ENCODE assay signal across 8 mouse cellular contexts in genomic region chr3:34795103-34795983, GRCm38 (mm10).
DNase-seq lines count a peak whose midpoint lies in the region; ATAC-seq lines count a peak whose summit lies in the region.

No protein-coding gene starts in this region.

- no peaks in the 10 kb centered on the region for H3K9me3 ChIP-seq in heart, embryonic 12.5 days (replicated peaks)
- no peaks in the 10 kb centered on the region for H3K9me3 ChIP-seq in limb, embryonic 13.5 days
- no peaks in the 10 kb centered on the region for H3K9me3 ChIP-seq in neural tube, embryonic 12.5 days

- peak overlapping the region; percentile 72 for H3K4me2 ChIP-seq in heart, embryonic 12.5 days
- peak overlapping the region; percentile 66 for H3K4me2 ChIP-seq in limb, embryonic 13.5 days (replicated peaks)
- peak overlapping the region; percentile 57 for H3K4me2 ChIP-seq in neural tube, embryonic 12.5 days (replicated peaks)

- H3K36me3 ChIP-seq in heart, embryonic 12.5 days: no peaks in the 10 kb centered on the region
- no peaks in the 10 kb centered on the region for H3K36me3 ChIP-seq in limb, embryonic 13.5 days
- H3K36me3 ChIP-seq in neural tube, embryonic 12.5 days: no peaks in the 10 kb centered on the region

- H3K9ac ChIP-seq in heart, embryonic 12.5 days: 0 out of 2 replicates have a peak overlapping the region, but pooled peaks have one; percentile 50
- no peak overlapping the region for H3K9ac ChIP-seq in limb, embryonic 13.5 days
- no peak overlapping the region for H3K9ac ChIP-seq in neural tube, embryonic 12.5 days

- no peak overlapping the region for H3K27ac ChIP-seq in heart, embryonic 12.5 days (ENCODE audit: poor library complexity, severe bottlenecking)
- H3K27ac ChIP-seq in limb, embryonic 13.5 days: no peak overlapping the region
- no peak overlapping the region for H3K27ac ChIP-seq in neural tube, embryonic 12.5 days

- WGBS in heart, embryonic 12.5 days: 22% methylated on average over 23 of the region's 23 CpGs
- 19% methylated on average over 23 of the region's 23 CpGs for WGBS in limb, embryonic 13.5 days
- 24% methylated on average over 23 of the region's 23 CpGs for WGBS in neural tube, embryonic 12.5 days

- peaks cover 10% of the 10 kb centered on the region; the same call in 1 of the 2 replicates for H3K4me1 ChIP-seq in heart, embryonic 12.5 days (replicated peaks)
- H3K4me1 ChIP-seq in limb, embryonic 13.5 days: peaks cover 9% of the 10 kb centered on the region
- H3K4me1 ChIP-seq in neural tube, embryonic 12.5 days: peaks cover 12% of the 10 kb centered on the region; the same call in 1 of the 2 replicates

- peak; percentile 26 for DNase-seq in gastrocnemius, postnatal 10 days
- DNase-seq in gastrocnemius, adult 18-20 months (ENCODE audit: low spot score): no peak
- peak; percentile 91 for DNase-seq in ZHBTc4 (ENCODE audit: low read depth, low spot score)

- H3K4me3 ChIP-seq in heart, embryonic 12.5 days: peak overlapping the region; percentile 44
- H3K4me3 ChIP-seq in limb, embryonic 13.5 days: peak overlapping the region; percentile 40
- H3K4me3 ChIP-seq in neural tube, embryonic 12.5 days: peak overlapping the region; percentile 13

- peaks cover 8% of the 10 kb centered on the region for H3K27me3 ChIP-seq in heart, embryonic 12.5 days (replicated peaks)
- peaks cover 22% of the 10 kb centered on the region for H3K27me3 ChIP-seq in limb, embryonic 13.5 days
- no peaks in the 10 kb centered on the region; the same call in 1 of the 2 replicates for H3K27me3 ChIP-seq in neural tube, embryonic 12.5 days (replicated peaks)

- ATAC-seq in heart, embryonic 12.5 days (ENCODE audit: insufficient number of reproducible peaks, low FRiP score): peak; percentile 72
- ATAC-seq in limb, embryonic 13.5 days (ENCODE audit: low FRiP score, low read depth): peak; percentile 96
- peak; percentile 72; the same call in 1 of the 2 replicates for ATAC-seq in neural tube, embryonic 12.5 days (ENCODE audit: low FRiP score, low read depth)
- ATAC-seq in erythroblast, adult 5-6 weeks (replicated peaks; ENCODE audit: low FRiP score, poor library complexity, severe bottlenecking): no peak
- no peak for ATAC-seq in megakaryocyte-erythroid progenitor cell, adult 5-6 weeks (replicated peaks; ENCODE audit: low FRiP score, low TSS enrichment, poor library complexity, severe bottlenecking)

Comparison
In these comparisons a context has a peak if more than half of its experiments do, and no peak if none do; other contexts are left out.
1. ATAC-seq: peak in heart, embryonic 12.5 days (single experiment), limb, embryonic 13.5 days (single experiment) and neural tube, embryonic 12.5 days (single experiment); none in erythroblast, adult 5-6 weeks (single experiment) and megakaryocyte-erythroid progenitor cell, adult 5-6 weeks (single experiment).
2. Peak in every context shown above with its lines, with median percentiles within 50 percentile points of each other: H3K4me2 ChIP-seq and H3K4me3 ChIP-seq.